Mouse (Mus musculus) liver, embryonic 15.5 days (tissue): ENCODE results near the gene Coro2b. TPM values are rescaled to one million over a fixed set of nuclear protein-coding genes. Genes with fewer than 3 reads are reported as not detected.

Source experiments
- ATAC-seq: fragments of 200-750 bp; cut with Nextera tagmentation; 2 replicates; pipeline ENCODE4 v1.8.0; 2017; ENCODE audit warnings: moderate number of reproducible peaks, mild to moderate bottlenecking, moderate library complexity; ENCODE audit not compliant: insufficient read depth
- H3K27ac ChIP-seq: fragments of 300-500 bp; sonication (generic); replicated peaks from 2 replicates; pipeline ENCODE4 v1.5.1; 2015; ENCODE audit warnings: mild to moderate bottlenecking, inconsistent platforms
- H3K27me3 ChIP-seq: fragments of 300-500 bp; sonication (generic); 2 replicates; pipeline ENCODE4 v1.6.1; 2015; ENCODE audit warnings: mild to moderate bottlenecking, inconsistent platforms
- H3K36me3 ChIP-seq: fragments of 300-500 bp; sonication (generic); replicated peaks from 2 replicates; pipeline ENCODE4 v1.6.1; 2015; ENCODE audit warnings: moderate library complexity, mild to moderate bottlenecking, inconsistent platforms
- H3K4me1 ChIP-seq: fragments of 300-500 bp; sonication (generic); replicated peaks from 2 replicates; pipeline ENCODE4 v1.6.1; 2015; ENCODE audit warnings: inconsistent platforms
- H3K4me2 ChIP-seq: fragments of 300-500 bp; sonication (generic); 2 replicates; pipeline ENCODE4 v1.6.1; 2015; ENCODE audit warnings: moderate library complexity, mild to moderate bottlenecking, inconsistent platforms
- H3K4me3 ChIP-seq: fragments of 300-500 bp; sonication (generic); replicated peaks from 2 replicates; pipeline ENCODE4 v1.5.1; 2015; ENCODE audit warnings: mild to moderate bottlenecking, inconsistent platforms
- H3K9ac ChIP-seq: fragments of 300-500 bp; sonication (generic); 2 replicates; pipeline ENCODE4 v1.6.1; 2015; ENCODE audit warnings: moderate library complexity, mild to moderate bottlenecking, inconsistent platforms
- H3K9me3 ChIP-seq: fragments of 300-500 bp; sonication (generic); replicated peaks from 2 replicates; pipeline ENCODE4 v1.6.1; 2016; ENCODE audit warnings: inconsistent platforms
- WGBS: fragments of 180-500 bp; shearing (Covaris S2); methylation state at CpG from one replicate; pipeline ENCODE4 v1.1.7; 2015; ENCODE audit warnings: mixed read lengths; ENCODE audit not compliant: insufficient replicate concordance; 5-methylcytosine and 5-hydroxymethylcytosine counted together
- polyA plus RNA-seq: library from polyadenylated mRNA; unstranded; fragments of >200 nt; fragmentation: Nextera tagmentation; extraction: Ambion mirVana; gene quantifications from 2 replicates; pipeline ENCODE4 v1.2.1, GENCODE M21; 2015

The Coro2b gene
- polyA plus RNA-seq, 1 experiment from 2014 or later, result 1.3 TPM

- H3K27me3 ChIP-seq, result no peaks in the 10 kb centered on the region
- no peak overlapping the region for H3K4me3 ChIP-seq
- H3K27ac ChIP-seq, result no peak overlapping the region
- WGBS, result 52% methylated on average over 5 of the region's 5 CpGs
- H3K36me3 ChIP-seq, result no peaks in the 10 kb centered on the region
- no peak overlapping the region for H3K4me2 ChIP-seq
- ATAC-seq, result no peak
- H3K9me3 ChIP-seq, result no peaks in the 10 kb centered on the region
- peaks cover 31% of the 10 kb centered on the region for H3K4me1 ChIP-seq
- H3K9ac ChIP-seq, result no peak overlapping the region
These were observed 118.1 kb downstream of the Coro2b start for GRCm38 (mm10) chr9:62418742-62419141.

DNA sequence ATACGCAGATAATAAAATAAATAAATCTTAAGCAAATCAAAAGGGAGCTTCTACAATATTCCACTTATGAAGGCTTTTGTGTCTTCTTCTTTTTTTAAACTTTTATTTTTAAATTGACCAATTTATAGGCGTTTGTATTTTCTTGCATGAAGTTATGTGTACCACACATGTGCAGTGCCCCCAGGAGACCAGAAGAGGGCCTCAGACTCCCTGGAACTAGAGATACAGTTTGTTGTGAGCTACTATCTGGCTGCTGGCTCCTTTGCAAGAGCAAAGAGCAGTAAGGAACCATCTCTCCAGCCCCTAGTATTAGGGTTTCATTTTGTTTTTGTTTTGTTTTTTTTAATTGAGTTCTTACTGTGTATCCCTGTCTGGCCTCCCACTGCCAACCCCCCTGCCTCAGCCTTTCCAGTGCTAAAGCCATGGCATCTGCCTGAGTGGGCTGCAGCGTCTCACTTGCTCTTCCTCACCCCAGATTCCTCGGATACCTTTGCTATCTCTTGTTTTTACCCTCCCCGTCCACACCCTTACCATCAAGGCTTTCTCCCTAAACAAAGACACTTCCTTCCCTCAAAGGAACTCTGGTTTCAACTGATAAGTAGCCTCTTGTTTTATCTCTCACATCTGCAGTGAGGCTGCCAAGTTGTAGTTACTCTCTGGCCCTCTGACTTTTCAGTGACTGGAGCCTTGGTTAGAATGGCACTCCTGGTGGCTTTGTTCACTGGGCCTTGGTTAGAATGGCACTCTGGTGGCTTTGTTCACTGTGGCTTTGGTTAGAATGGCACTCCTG is 129.3 kb downstream of the Coro2b start:
- Histone ChIP-seq H3K27me3 (no peaks in the 10 kb centered on the region), H3K4me2 (no peak overlapping the region), H3K4me3 (no peak overlapping the region), H3K27ac (no peak overlapping the region), H3K9ac (no peak overlapping the region), H3K9me3 (no peaks in the 10 kb centered on the region; the same call in 1 of the 2 replicates), H3K4me1 (peaks cover 20% of the 10 kb centered on the region), H3K36me3 (no peaks in the 10 kb centered on the region)
- ATAC-seq, result peak; percentile 48; the same call in 1 of the 2 replicates
- 33% methylated on average over 5 of the region's 5 CpGs for WGBS

DNA sequence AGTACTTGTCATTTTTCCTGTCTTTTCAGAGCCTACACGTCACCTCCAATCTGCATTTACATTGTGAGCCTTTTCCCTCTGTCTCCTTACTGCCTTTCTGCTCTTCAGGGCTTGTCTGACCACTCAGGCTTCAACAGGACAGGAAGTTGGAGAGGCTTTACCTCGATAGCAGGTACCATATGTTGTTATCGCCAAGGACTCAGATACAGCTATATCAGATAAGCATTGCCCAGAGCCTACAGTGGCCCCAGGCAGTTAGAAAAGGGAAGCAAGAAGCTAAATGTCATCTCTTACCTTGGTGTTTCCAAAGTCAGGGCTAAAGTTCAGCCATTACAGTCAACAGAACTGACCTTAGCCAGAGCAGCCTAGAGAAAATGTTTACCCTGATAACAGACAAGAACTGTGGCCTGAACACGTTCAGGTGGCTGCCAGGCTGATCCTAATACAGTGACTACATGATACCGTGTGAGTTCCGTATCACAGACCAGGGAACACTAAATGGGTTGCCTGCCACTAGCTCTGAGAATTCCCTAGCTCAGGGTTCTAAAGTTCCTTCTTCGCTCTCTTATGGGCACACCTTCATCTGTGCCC is 130.3 kb downstream of the Coro2b start:
- WGBS, result 38% methylated on average over 7 of the region's 7 CpGs
- Histone ChIP-seq H3K36me3 (no peaks in the 10 kb centered on the region), H3K4me1 (peaks cover 18% of the 10 kb centered on the region), H3K4me2 (no peak overlapping the region), H3K27me3 (no peaks in the 10 kb centered on the region), H3K4me3 (no peak overlapping the region), H3K27ac (peak overlapping the region; percentile 74), H3K9me3 (no peaks in the 10 kb centered on the region; the same call in 1 of the 2 replicates), H3K9ac (no peak overlapping the region)
- peak; percentile 78 for ATAC-seq

DNA sequence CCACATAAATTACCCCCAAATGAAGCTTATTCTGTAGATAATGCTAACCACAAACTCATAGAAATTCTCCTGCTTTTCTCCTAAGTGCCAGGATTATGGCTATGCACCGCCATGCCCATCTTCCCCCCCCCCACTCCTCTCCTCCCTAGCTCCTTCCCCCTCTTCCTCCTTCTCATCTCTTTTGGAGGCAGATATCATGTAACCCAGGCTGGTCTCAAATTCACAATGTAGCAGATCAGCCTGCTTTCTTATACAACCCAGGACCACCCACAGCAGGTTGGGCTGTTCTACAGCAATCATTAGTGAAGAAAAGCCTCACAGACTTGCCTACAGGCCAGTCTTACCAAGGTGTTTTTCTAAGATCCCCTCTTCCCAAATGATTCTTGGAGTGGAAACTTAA is 135.3 kb downstream of the Coro2b start:
- peaks cover 4% of the 10 kb centered on the region; the same call in 1 of the 2 replicates for H3K4me1 ChIP-seq
- no peak for ATAC-seq
- no peaks in the 10 kb centered on the region for H3K9me3 ChIP-seq
- no peak overlapping the region for H3K9ac ChIP-seq
- no peaks in the 10 kb centered on the region for H3K27me3 ChIP-seq
- no peak overlapping the region for H3K4me3 ChIP-seq
- H3K27ac ChIP-seq, result no peak overlapping the region
- no peak overlapping the region for H3K4me2 ChIP-seq
- no peaks in the 10 kb centered on the region for H3K36me3 ChIP-seq
- 41% methylated on average over 1 of the region's 1 CpGs for WGBS

GRCm38 (mm10) chr9:62400531-62401170 is 136.2 kb downstream of the Coro2b start:
- H3K9me3 ChIP-seq, result no peaks in the 10 kb centered on the region
- ATAC-seq, result no peak
- no peak overlapping the region for H3K4me3 ChIP-seq
- H3K27ac ChIP-seq, result no peak overlapping the region
- H3K4me2 ChIP-seq, result no peak overlapping the region
- WGBS, result 32% methylated on average over 11 of the region's 11 CpGs
- no peaks in the 10 kb centered on the region for H3K27me3 ChIP-seq
- no peaks in the 10 kb centered on the region for H3K36me3 ChIP-seq
- H3K9ac ChIP-seq, result no peak overlapping the region
- H3K4me1 ChIP-seq, result no peaks in the 10 kb centered on the region

- no peaks in the 10 kb centered on the region for H3K27me3 ChIP-seq
- H3K4me3 ChIP-seq, result no peak overlapping the region
- H3K36me3 ChIP-seq, result no peaks in the 10 kb centered on the region
- H3K4me2 ChIP-seq, result no peak overlapping the region
- H3K9ac ChIP-seq, result no peak overlapping the region
- H3K9me3 ChIP-seq, result no peaks in the 10 kb centered on the region
- ATAC-seq, result no peak
- H3K4me1 ChIP-seq, result no peaks in the 10 kb centered on the region
- no peak overlapping the region for H3K27ac ChIP-seq
- 53% methylated on average over 2 of the region's 2 CpGs for WGBS
These were observed 142.7 kb downstream of the Coro2b start for GRCm38 (mm10) chr9:62394163-62394562.

GRCm38 (mm10) chr9:62393531-62393930 is 143.3 kb downstream of the Coro2b start:
- no peaks in the 10 kb centered on the region for H3K36me3 ChIP-seq
- H3K27ac ChIP-seq, result no peak overlapping the region
- H3K9ac ChIP-seq, result no peak overlapping the region
- no peak overlapping the region for H3K4me2 ChIP-seq
- ATAC-seq, result no peak
- no peaks in the 10 kb centered on the region for H3K4me1 ChIP-seq
- no peaks in the 10 kb centered on the region for H3K27me3 ChIP-seq
- no peaks in the 10 kb centered on the region for H3K9me3 ChIP-seq
- no peak overlapping the region for H3K4me3 ChIP-seq
- 24% methylated on average over 2 of the region's 2 CpGs for WGBS

DNA sequence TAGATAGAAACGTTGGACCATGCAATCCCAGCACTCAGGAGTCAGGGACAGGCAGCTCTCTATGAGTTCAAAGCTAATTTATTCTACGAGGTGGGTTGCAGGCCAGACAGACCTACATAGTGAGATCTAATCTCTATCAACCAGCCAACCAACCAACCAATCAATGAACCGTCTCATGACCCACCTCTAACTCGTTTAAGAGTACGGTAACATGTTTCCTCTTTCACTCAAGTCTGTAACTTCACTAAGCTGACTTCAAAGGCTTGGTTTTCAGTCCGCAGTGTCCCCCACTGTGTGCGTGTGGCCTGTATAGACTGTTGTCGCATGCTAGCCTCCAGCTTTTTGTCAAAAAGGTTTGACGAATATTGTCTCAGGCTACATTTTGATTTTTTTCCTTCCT is 147.1 kb downstream of the Coro2b start:
- Histone ChIP-seq H3K27ac (no peak overlapping the region), H3K4me1 (peaks cover 16% of the 10 kb centered on the region), H3K27me3 (no peaks in the 10 kb centered on the region), H3K4me2 (no peak overlapping the region), H3K36me3 (no peaks in the 10 kb centered on the region), H3K9ac (no peak overlapping the region), H3K4me3 (no peak overlapping the region), H3K9me3 (no peaks in the 10 kb centered on the region)
- WGBS, result 49% methylated on average over 9 of the region's 9 CpGs
- ATAC-seq, result no peak

DNA sequence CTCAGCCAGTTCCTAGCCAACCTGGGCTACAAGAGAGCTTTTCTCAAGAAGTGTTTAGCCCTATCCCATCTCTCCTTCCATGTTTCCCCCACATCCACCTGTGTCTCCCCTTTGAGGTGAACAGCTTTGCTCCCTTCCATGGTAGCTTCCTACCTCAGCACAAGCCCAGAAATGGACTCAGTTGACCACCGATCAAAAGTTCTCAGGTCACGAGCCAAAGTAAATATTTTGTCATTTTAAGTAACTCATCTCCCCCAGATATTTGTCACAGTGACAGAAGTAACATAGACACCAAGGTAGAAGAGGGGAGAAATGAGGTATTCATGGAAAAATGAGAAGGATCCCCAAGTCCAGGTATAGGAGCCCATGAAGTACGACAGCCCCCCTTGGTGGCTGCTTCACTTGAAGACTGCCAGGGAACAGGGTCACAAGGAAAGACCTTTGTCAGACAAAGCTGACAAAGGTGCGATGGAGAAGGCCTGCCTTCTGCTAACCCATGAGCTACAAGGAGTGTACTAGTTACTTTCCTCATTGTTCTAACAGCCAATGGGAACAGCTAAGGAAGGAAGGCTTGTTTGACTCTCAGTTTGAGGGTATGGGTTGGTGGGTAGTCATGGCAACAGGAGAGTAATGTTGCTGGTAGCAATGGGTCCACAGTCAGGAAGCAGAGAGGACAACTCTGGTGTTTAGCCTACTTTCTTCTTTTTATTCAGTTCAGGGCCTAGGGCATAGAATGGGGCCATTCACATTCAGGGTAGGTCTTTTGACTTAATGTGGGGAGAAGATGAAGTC is 150.9 kb downstream of the Coro2b start:
- peaks cover 27% of the 10 kb centered on the region for H3K4me1 ChIP-seq
- H3K9me3 ChIP-seq, result no peaks in the 10 kb centered on the region
- no peak overlapping the region for H3K9ac ChIP-seq
- H3K4me2 ChIP-seq, result no peak overlapping the region
- no peaks in the 10 kb centered on the region for H3K27me3 ChIP-seq
- H3K4me3 ChIP-seq, result no peak overlapping the region
- no peak for ATAC-seq
- H3K27ac ChIP-seq, result no peak overlapping the region
- no peaks in the 10 kb centered on the region for H3K36me3 ChIP-seq
- 68% methylated on average over 4 of the region's 4 CpGs for WGBS

- Histone ChIP-seq H3K9me3 (no peaks in the 10 kb centered on the region), H3K4me1 (peaks cover 35% of the 10 kb centered on the region), H3K4me2 (no peak overlapping the region), H3K27ac (no peak overlapping the region), H3K9ac (no peak overlapping the region), H3K36me3 (no peaks in the 10 kb centered on the region; the same call in 1 of the 2 replicates), H3K4me3 (no peak overlapping the region), H3K27me3 (no peaks in the 10 kb centered on the region)
- ATAC-seq, result peak; percentile 76
- 22% methylated on average over 6 of the region's 6 CpGs for WGBS
These were observed 151.8 kb downstream of the Coro2b start for GRCm38 (mm10) chr9:62385062-62385461.
